Mouse (Mus musculus): ENCODE data around the gene Tysnd1.

Gene Tysnd1

DNA sequence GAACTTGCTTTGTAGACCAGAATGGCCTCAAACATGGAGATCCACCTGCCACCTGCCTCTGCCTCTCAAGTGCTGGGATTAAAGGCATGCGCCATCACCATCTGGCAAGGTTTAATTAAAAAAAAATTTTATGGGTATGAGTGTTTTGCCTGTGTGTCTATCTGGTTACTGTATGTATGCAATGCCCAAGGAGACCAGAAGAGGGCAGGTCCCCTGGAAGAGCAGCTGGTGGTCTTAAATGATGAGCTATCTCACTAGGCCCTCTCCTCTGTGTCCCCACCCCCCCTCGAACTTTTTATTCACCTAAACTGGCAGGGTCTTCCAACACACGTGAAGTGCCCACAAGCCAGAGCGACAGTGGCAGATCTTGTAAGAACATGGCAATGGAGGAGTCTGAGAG is 46.6 kb downstream of the Tysnd1 start:
- DNase-seq: no peak

DNA sequence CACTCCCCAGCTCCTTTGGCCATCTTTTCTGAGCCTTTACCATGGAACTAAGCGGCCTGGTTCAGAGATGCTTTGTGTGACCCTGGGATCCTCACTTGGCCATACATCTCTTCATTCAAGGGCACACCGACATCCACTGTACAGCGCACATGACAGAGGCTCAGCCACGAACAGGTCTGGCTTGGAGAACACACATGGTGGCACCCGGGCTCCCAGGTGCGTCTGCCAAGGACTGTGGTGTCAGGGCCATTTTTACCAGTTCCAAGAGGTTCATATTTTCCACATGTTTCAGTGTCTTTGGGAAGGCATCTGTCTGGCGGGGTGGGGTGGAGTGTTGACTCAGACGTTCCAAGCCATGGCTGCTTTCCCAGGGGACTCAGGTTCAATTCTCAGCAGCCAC is 47.0 kb downstream of the Tysnd1 start:
- DNase-seq: no peak

DNA sequence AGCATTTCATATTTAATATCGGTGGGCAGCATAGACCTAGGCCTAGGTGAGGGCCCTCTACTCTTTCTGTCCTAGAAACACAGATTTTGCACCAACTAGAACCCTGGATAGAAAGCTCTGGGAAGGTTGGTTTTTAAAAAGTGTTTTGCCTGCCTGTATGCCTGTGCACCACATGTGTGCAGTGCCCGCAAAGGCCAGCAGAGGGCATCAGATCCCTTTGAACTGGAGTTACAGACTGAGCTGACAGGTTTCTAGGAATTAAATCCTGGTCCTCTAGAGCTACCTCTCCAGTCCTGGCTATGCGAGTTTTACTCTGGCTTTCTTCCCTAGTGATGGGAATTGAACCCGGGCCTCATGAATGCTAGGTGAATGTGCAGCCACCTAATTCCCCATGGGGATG is 49.8 kb downstream of the Tysnd1 start:
- peak; percentile 70 for DNase-seq

DNA sequence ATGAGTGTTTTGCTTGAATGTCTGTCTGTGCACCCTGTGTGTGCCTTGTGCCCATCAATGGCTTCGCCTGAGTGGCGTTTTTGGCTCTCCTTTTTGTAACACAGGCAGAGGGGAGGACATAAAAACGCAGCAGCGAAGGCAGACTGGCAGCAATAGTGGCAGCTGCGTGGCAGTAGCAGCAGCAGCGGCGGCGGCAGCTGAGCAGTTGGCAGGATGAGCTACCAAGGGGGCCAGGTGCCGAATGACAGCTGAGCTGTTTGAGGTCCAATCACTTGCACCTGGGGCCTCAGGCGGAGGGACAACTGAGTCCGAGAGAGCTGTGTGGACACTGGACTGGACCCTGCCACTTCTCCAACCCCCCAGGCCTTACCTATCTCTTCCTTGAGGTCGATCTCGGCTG is 52.0 kb downstream of the Tysnd1 start:
- DNase-seq: no peak

DNA sequence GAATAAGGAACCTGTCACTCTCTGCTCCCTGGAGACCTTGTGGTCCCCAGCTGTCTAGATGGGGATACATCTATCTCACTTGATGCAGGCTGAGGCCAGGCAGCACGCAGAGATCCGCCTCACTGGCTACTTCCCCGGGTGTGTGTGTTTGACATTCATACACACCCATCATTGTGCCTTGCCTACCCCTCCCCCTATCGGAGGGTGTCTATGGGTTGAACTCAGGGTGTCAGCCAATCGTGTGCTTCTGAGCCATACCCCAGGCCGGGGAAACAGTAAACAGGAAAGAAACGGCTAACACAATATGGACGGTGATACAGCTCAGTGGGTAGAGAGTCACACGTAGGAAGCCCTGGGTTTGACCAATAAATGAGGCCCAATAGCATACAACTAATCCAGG is 54.7 kb downstream of the Tysnd1 start:
- DNase-seq: no peak

DNA sequence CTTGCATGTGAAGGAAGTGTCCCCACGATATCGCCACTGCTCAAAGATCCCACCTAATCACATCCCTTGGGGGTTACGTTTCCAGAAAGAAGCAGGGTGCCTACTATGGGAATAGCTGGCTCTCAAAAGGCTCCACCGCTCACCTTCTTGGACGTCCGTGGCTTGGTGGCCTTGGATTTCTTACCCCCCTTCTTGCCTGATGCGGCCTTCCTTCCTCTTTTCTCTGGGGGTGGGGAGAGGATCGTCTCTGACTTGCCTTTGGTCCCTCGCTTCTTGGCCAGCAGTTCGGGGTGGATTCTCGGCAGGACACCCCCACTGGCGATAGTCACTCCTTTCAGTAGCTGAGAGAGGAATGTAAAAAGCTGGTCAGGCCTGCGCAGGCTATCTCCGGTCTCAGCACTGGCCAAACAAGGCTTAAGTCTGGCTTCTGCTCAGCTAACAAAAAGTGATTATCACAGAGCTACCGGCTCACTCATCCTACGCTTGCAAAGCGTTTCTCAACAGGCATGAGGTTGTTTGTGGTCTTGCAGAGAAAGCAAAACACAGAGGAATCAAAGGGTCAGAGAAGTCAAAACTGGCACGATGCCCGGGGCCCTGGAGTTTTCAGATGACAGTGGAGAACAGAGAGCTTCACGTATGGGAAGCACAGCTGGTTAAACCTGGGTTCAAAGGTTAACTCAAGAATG is 56.4 kb downstream of the Tysnd1 start:
- DNase-seq: peak; percentile 35

Data from right cerebral cortex, postnatal 4 days (tissue).